Mouse (Mus musculus): Measurements from ENCODE around the gene Ssr3. TPM values are rescaled to one million over a fixed set of nuclear protein-coding genes. Genes with fewer than 3 reads are reported as not detected.
A peak's percentile ranks its signal among the peaks of the same experiment; 100 is the strongest.

The Ssr3 gene
- polyA plus RNA-seq (2015; fragmentation: Nextera tagmentation; extraction: Ambion mirVana), result 265 and 271 TPM in 2 replicates

- no peaks in the 10 kb centered on the region for H3K9me3 ChIP-seq (replicated peaks)
- H3K4me1 ChIP-seq, result peaks cover 20% of the 10 kb centered on the region; the same call in 1 of the 2 replicates
- peaks cover 20% of the 10 kb centered on the region for H3K36me3 ChIP-seq
- WGBS, result under 1% methylated on average over 36 of the region's 36 CpGs
- H3K27me3 ChIP-seq, result no peaks in the 10 kb centered on the region
- peak within 1 kb of the TSS; percentile 86 for H3K27ac ChIP-seq (replicated peaks)
- H3K9ac ChIP-seq, result peak within 1 kb of the TSS; percentile 84
- ATAC-seq (ENCODE audit: insufficient number of reproducible peaks, low FRiP score, low TSS enrichment, low read depth), result peak; percentile 99
- peak within 1 kb of the TSS; percentile 66 for H3K4me2 ChIP-seq (replicated peaks)
- H3K4me3 ChIP-seq (replicated peaks), result peak within 1 kb of the TSS; percentile 86
Measured at GRCm38 (mm10) chr3:65392421-65392817, at the start of gene Ssr3. Gene Ssr3, minus strand, starts transcription at chr3:65392623.

- Histone ChIP-seq H3K27me3 (no peaks in the 10 kb centered on the region), H3K4me3 (replicated peaks) (no peak overlapping the region; the same call in 1 of the 2 replicates), H3K36me3 (no peaks in the 10 kb centered on the region), H3K9me3 (replicated peaks) (no peaks in the 10 kb centered on the region), H3K4me1 (peaks cover 21% of the 10 kb centered on the region), H3K27ac (replicated peaks) (peak overlapping the region; percentile 71), H3K9ac (no peak overlapping the region), H3K4me2 (replicated peaks) (peak overlapping the region; percentile 36)
- peak; percentile 79 for ATAC-seq (ENCODE audit: insufficient number of reproducible peaks, low FRiP score, low TSS enrichment, low read depth)
- 17% methylated on average over 8 of the region's 8 CpGs for WGBS
Measured at GRCm38 (mm10) chr3:65441586-65442111, 49.2 kb upstream of the Ssr3 start.

GRCm38 (mm10) chr3:65438511-65439228 lies 46.2 kb upstream of the Ssr3 start:
- Histone ChIP-seq H3K9ac (no peak overlapping the region), H3K4me1 (peaks cover 21% of the 10 kb centered on the region), H3K27ac (replicated peaks) (no peak overlapping the region), H3K27me3 (no peaks in the 10 kb centered on the region), H3K4me3 (replicated peaks) (no peak overlapping the region), H3K4me2 (replicated peaks) (no peak overlapping the region), H3K9me3 (replicated peaks) (no peaks in the 10 kb centered on the region), H3K36me3 (no peaks in the 10 kb centered on the region)
- no peak for ATAC-seq (ENCODE audit: insufficient number of reproducible peaks, low FRiP score, low TSS enrichment, low read depth)
- WGBS, result 77% methylated on average over 7 of the region's 7 CpGs

GRCm38 (mm10) chr3:65435812-65436211 lies 43.4 kb upstream of the Ssr3 start:
- Histone ChIP-seq H3K4me1 (peaks cover 3% of the 10 kb centered on the region; the same call in 1 of the 2 replicates), H3K27ac (replicated peaks) (peak overlapping the region; percentile 36; the same call in 1 of the 2 replicates), H3K4me3 (replicated peaks) (no peak overlapping the region), H3K9ac (no peak overlapping the region), H3K4me2 (replicated peaks) (no peak overlapping the region), H3K9me3 (replicated peaks) (no peaks in the 10 kb centered on the region), H3K36me3 (no peaks in the 10 kb centered on the region), H3K27me3 (no peaks in the 10 kb centered on the region)
- 74% methylated on average over 2 of the region's 2 CpGs for WGBS
- peak; percentile 43; the same call in 1 of the 2 replicates for ATAC-seq (ENCODE audit: insufficient number of reproducible peaks, low FRiP score, low TSS enrichment, low read depth)

- ATAC-seq (ENCODE audit: insufficient number of reproducible peaks, low FRiP score, low TSS enrichment, low read depth), result peak; percentile 75; the same call in 1 of the 2 replicates
- H3K4me3 ChIP-seq (replicated peaks), result no peak overlapping the region
- WGBS, result 60% methylated on average over 11 of the region's 11 CpGs
- H3K9me3 ChIP-seq (replicated peaks), result no peaks in the 10 kb centered on the region
- H3K36me3 ChIP-seq, result no peaks in the 10 kb centered on the region
- H3K4me1 ChIP-seq, result no peaks in the 10 kb centered on the region
- H3K27ac ChIP-seq (replicated peaks), result peak overlapping the region; percentile 36; the same call in 1 of the 2 replicates
- H3K27me3 ChIP-seq, result no peaks in the 10 kb centered on the region
- no peak overlapping the region for H3K4me2 ChIP-seq (replicated peaks)
- no peak overlapping the region for H3K9ac ChIP-seq
Measured at GRCm38 (mm10) chr3:65435101-65435571, 42.7 kb upstream of the Ssr3 start.

- no peaks in the 10 kb centered on the region for H3K9me3 ChIP-seq (replicated peaks)
- H3K36me3 ChIP-seq, result no peaks in the 10 kb centered on the region
- no peak overlapping the region for H3K27ac ChIP-seq (replicated peaks)
- H3K27me3 ChIP-seq, result no peaks in the 10 kb centered on the region
- no peaks in the 10 kb centered on the region for H3K4me1 ChIP-seq
- ATAC-seq (ENCODE audit: insufficient number of reproducible peaks, low FRiP score, low TSS enrichment, low read depth), result no peak
- H3K9ac ChIP-seq, result no peak overlapping the region
- H3K4me2 ChIP-seq (replicated peaks), result no peak overlapping the region
- H3K4me3 ChIP-seq (replicated peaks), result no peak overlapping the region
- 90% methylated on average over 5 of the region's 5 CpGs for WGBS
Measured at GRCm38 (mm10) chr3:65432236-65432635, 39.8 kb upstream of the Ssr3 start.

GRCm38 (mm10) chr3:65419706-65420105 lies 27.3 kb upstream of the Ssr3 start:
- Histone ChIP-seq H3K4me1 (no peaks in the 10 kb centered on the region), H3K4me3 (replicated peaks) (no peak overlapping the region), H3K27ac (replicated peaks) (no peak overlapping the region), H3K4me2 (replicated peaks) (no peak overlapping the region), H3K9me3 (replicated peaks) (no peaks in the 10 kb centered on the region), H3K36me3 (no peaks in the 10 kb centered on the region), H3K27me3 (no peaks in the 10 kb centered on the region), H3K9ac (no peak overlapping the region)
- WGBS, result 92% methylated on average over 3 of the region's 3 CpGs
- ATAC-seq (ENCODE audit: insufficient number of reproducible peaks, low FRiP score, low TSS enrichment, low read depth), result no peak

- Histone ChIP-seq H3K4me2 (replicated peaks) (no peak overlapping the region), H3K4me3 (replicated peaks) (no peak overlapping the region), H3K27me3 (no peaks in the 10 kb centered on the region), H3K27ac (replicated peaks) (no peak overlapping the region), H3K36me3 (no peaks in the 10 kb centered on the region), H3K4me1 (no peaks in the 10 kb centered on the region), H3K9ac (no peak overlapping the region), H3K9me3 (replicated peaks) (no peaks in the 10 kb centered on the region)
- no peak for ATAC-seq (ENCODE audit: insufficient number of reproducible peaks, low FRiP score, low TSS enrichment, low read depth)
- 25% methylated on average over 5 of the region's 5 CpGs for WGBS
Measured at GRCm38 (mm10) chr3:65417913-65418594, 25.6 kb upstream of the Ssr3 start.

- no peak for ATAC-seq (ENCODE audit: insufficient number of reproducible peaks, low FRiP score, low TSS enrichment, low read depth)
- H3K27ac ChIP-seq (replicated peaks), result no peak overlapping the region
- no peak overlapping the region for H3K4me3 ChIP-seq (replicated peaks)
- H3K36me3 ChIP-seq, result no peaks in the 10 kb centered on the region
- no peak overlapping the region for H3K4me2 ChIP-seq (replicated peaks)
- no peak overlapping the region for H3K9ac ChIP-seq
- H3K9me3 ChIP-seq (replicated peaks), result no peaks in the 10 kb centered on the region
- no peaks in the 10 kb centered on the region for H3K27me3 ChIP-seq
- H3K4me1 ChIP-seq, result no peaks in the 10 kb centered on the region
Measured at GRCm38 (mm10) chr3:65416571-65416970, 24.1 kb upstream of the Ssr3 start.

- Histone ChIP-seq H3K4me1 (no peaks in the 10 kb centered on the region), H3K27me3 (no peaks in the 10 kb centered on the region), H3K4me3 (replicated peaks) (no peak overlapping the region), H3K9me3 (replicated peaks) (no peaks in the 10 kb centered on the region), H3K4me2 (replicated peaks) (no peak overlapping the region), H3K36me3 (no peaks in the 10 kb centered on the region), H3K27ac (replicated peaks) (no peak overlapping the region), H3K9ac (no peak overlapping the region)
- no peak for ATAC-seq (ENCODE audit: insufficient number of reproducible peaks, low FRiP score, low TSS enrichment, low read depth)
Measured at GRCm38 (mm10) chr3:65407891-65408290, 15.5 kb upstream of the Ssr3 start.

GRCm38 (mm10) chr3:65405781-65406180 lies 13.4 kb upstream of the Ssr3 start:
- no peak for ATAC-seq (ENCODE audit: insufficient number of reproducible peaks, low FRiP score, low TSS enrichment, low read depth)
- 78% methylated on average over 4 of the region's 4 CpGs for WGBS

More at GRCm38 (mm10) chr3:65405781-65406180, 13.4 kb upstream of the Ssr3 start:
- Histone ChIP-seq H3K9me3 (replicated peaks) (no peaks in the 10 kb centered on the region), H3K4me1 (no peaks in the 10 kb centered on the region), H3K27me3 (no peaks in the 10 kb centered on the region), H3K9ac (no peak overlapping the region), H3K4me2 (replicated peaks) (no peak overlapping the region), H3K27ac (replicated peaks) (no peak overlapping the region), H3K36me3 (no peaks in the 10 kb centered on the region), H3K4me3 (replicated peaks) (no peak overlapping the region)

All from embryonic facial prominence, embryonic 15.5 days (tissue).